Mouse (Mus musculus): ENCODE data around the gene Pnrc1. TPM values are rescaled to one million over a fixed set of nuclear protein-coding genes. Genes with fewer than 3 reads are reported as not detected.
A peak's percentile ranks its signal among the peaks of the same experiment; 100 is the strongest.
"Not testable (repeated sequence)": the region's sequence is repeated elsewhere in the genome, so short reads cannot be mapped to it uniquely, and the experiment has no call there.

The Pnrc1 gene
- polyA plus RNA-seq (2012; rRNA removed) (61.4 and 66.5 TPM in 2 replicates), polyA plus RNA-seq (2014; fragmentation: Nextera tagmentation; extraction: Ambion mirVana) (121 and 137 TPM in 2 replicates)

- 35% methylated on average over 3 of the region's 3 CpGs for WGBS
- Histone ChIP-seq H3K4me2 (replicated peaks; ENCODE audit: low read depth, low read length, severe bottlenecking) (peak within 1 kb of the TSS; percentile 36), H3K27me3 (ENCODE audit: control insufficient read depth, insufficient read depth, low read length) (no peaks in the 10 kb centered on the region), H3K9ac (ENCODE audit: low read depth, low read length, severe bottlenecking) (0 out of 2 replicates have a peak within 1 kb of the TSS, but pooled peaks have one; percentile 0), H3K9me3 (ENCODE audit: control insufficient read depth, low read length) (no peaks in the 10 kb centered on the region), H3K4me1 (ENCODE audit: control insufficient read depth, insufficient read depth, low read length) (peaks cover 6% of the 10 kb centered on the region; the same call in 1 of the 2 replicates), H3K4me3 (replicated peaks; ENCODE audit: low read length) (peak within 1 kb of the TSS; percentile 22), H3K27ac (replicated peaks; ENCODE audit: low read depth, low read length) (peak within 1 kb of the TSS; percentile 71), H3K36me3 (ENCODE audit: control insufficient read depth, insufficient read depth, low read length) (no peaks in the 10 kb centered on the region)
- DNase-seq (ENCODE audit: low spot score), result peak; percentile 87
- no peak for TF ChIP-seq POLR2A (IDR thresholded peaks at IDR 0.05; ENCODE audit: borderline replicate concordance, extremely low read depth, insufficient read depth, insufficient read length)
- ATAC-seq (ENCODE audit: low FRiP score, low read depth), result peak; percentile 95
Observed at GRCm38 (mm10) chr4:33290002-33290401, at the start of gene Pnrc1. Gene Pnrc1, minus strand, starts transcription at chr4:33290163.

- Histone ChIP-seq H3K9me3 (ENCODE audit: control insufficient read depth, low read length) (no peaks in the 10 kb centered on the region), H3K4me3 (replicated peaks; ENCODE audit: low read length) (no peak overlapping the region), H3K4me2 (replicated peaks; ENCODE audit: low read depth, low read length, severe bottlenecking) (no peak overlapping the region), H3K27me3 (ENCODE audit: control insufficient read depth, insufficient read depth, low read length) (no peaks in the 10 kb centered on the region), H3K36me3 (ENCODE audit: control insufficient read depth, insufficient read depth, low read length) (peaks cover 64% of the 10 kb centered on the region), H3K9ac (ENCODE audit: low read depth, low read length, severe bottlenecking) (no peak overlapping the region), H3K27ac (replicated peaks; ENCODE audit: low read depth, low read length) (no peak overlapping the region), H3K4me1 (ENCODE audit: control insufficient read depth, insufficient read depth, low read length) (no peaks in the 10 kb centered on the region)
- ATAC-seq (ENCODE audit: low FRiP score, low read depth) (no peak), DNase-seq (ENCODE audit: low spot score) (no peak)
- 82% methylated on average over 1 of the region's 1 CpGs for WGBS
- no peak for TF ChIP-seq POLR2A (IDR thresholded peaks at IDR 0.05; ENCODE audit: borderline replicate concordance, extremely low read depth, insufficient read depth, insufficient read length)
Observed at GRCm38 (mm10) chr4:33337999-33338398, 48.0 kb upstream of the Pnrc1 start.

DNA sequence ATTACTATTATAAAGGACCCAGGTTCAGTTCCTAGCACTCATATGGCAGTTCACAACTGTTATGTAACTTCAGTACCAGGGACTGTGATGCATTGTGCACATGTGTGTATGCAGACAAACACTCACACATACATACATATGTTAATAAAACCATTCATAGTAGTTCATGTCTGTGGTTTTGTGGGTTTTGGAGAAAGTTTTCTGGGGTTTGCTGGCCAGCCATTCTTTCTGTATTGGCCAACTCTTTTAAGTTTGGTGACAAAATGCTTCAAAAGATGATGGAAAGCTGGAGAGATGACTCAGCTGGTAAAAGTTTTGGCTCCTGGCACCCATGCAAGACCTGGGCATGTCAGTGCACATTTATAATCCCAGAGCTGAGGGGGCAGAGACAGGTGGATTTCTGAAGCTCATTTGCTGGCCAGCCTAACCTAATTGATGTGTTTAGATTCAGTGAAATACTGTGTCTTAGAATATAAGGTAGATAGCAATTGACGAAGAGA lies 43.0 kb upstream of the Pnrc1 start:
- ATAC-seq (ENCODE audit: low FRiP score, low read depth) (no peak), DNase-seq (ENCODE audit: low spot score) (no peak)
- no peak for TF ChIP-seq POLR2A (IDR thresholded peaks at IDR 0.05; ENCODE audit: borderline replicate concordance, extremely low read depth, insufficient read depth, insufficient read length)
- H3K27ac ChIP-seq (replicated peaks; ENCODE audit: low read depth, low read length), result no peak overlapping the region
- H3K4me1 ChIP-seq (ENCODE audit: control insufficient read depth, insufficient read depth, low read length), result no peaks in the 10 kb centered on the region
- H3K27me3 ChIP-seq (ENCODE audit: control insufficient read depth, insufficient read depth, low read length), result no peaks in the 10 kb centered on the region
- no peak overlapping the region for H3K4me3 ChIP-seq (replicated peaks; ENCODE audit: low read length)
- H3K4me2 ChIP-seq (replicated peaks; ENCODE audit: low read depth, low read length, severe bottlenecking), result no peak overlapping the region
- WGBS, result 100% methylated on average over 1 of the region's 1 CpGs
- no peaks in the 10 kb centered on the region for H3K9me3 ChIP-seq (ENCODE audit: control insufficient read depth, low read length)
- H3K36me3 ChIP-seq (ENCODE audit: control insufficient read depth, insufficient read depth, low read length), result peaks cover 47% of the 10 kb centered on the region
- no peak overlapping the region for H3K9ac ChIP-seq (ENCODE audit: low read depth, low read length, severe bottlenecking)

- no peak for ATAC-seq (ENCODE audit: low FRiP score, low read depth)
Observed at GRCm38 (mm10) chr4:33331147-33331546, 41.2 kb upstream of the Pnrc1 start.

GRCm38 (mm10) chr4:33315840-33316239 lies 25.9 kb upstream of the Pnrc1 start:
- Histone ChIP-seq H3K9ac (ENCODE audit: low read depth, low read length, severe bottlenecking) (no peak overlapping the region), H3K4me2 (replicated peaks; ENCODE audit: low read depth, low read length, severe bottlenecking) (no peak overlapping the region), H3K9me3 (ENCODE audit: control insufficient read depth, low read length) (no peaks in the 10 kb centered on the region), H3K4me1 (ENCODE audit: control insufficient read depth, insufficient read depth, low read length) (peaks cover 7% of the 10 kb centered on the region; the same call in 1 of the 2 replicates), H3K36me3 (ENCODE audit: control insufficient read depth, insufficient read depth, low read length) (no peaks in the 10 kb centered on the region), H3K27me3 (ENCODE audit: control insufficient read depth, insufficient read depth, low read length) (no peaks in the 10 kb centered on the region), H3K27ac (replicated peaks; ENCODE audit: low read depth, low read length) (no peak overlapping the region), H3K4me3 (replicated peaks; ENCODE audit: low read length) (no peak overlapping the region)
- ATAC-seq (ENCODE audit: low FRiP score, low read depth) (no peak), DNase-seq (ENCODE audit: low spot score) (no peak)
- WGBS, result 90% methylated on average over 5 of the region's 5 CpGs
- TF ChIP-seq POLR2A (IDR thresholded peaks at IDR 0.05; ENCODE audit: borderline replicate concordance, extremely low read depth, insufficient read depth, insufficient read length), result no peak

More at GRCm38 (mm10) chr4:33331147-33331546, 41.2 kb upstream of the Pnrc1 start:
- Histone ChIP-seq H3K36me3 (ENCODE audit: control insufficient read depth, insufficient read depth, low read length) (peaks cover 52% of the 10 kb centered on the region), H3K27ac (replicated peaks; ENCODE audit: low read depth, low read length) (no peak overlapping the region), H3K27me3 (ENCODE audit: control insufficient read depth, insufficient read depth, low read length) (no peaks in the 10 kb centered on the region), H3K9me3 (ENCODE audit: control insufficient read depth, low read length) (no peaks in the 10 kb centered on the region), H3K4me1 (ENCODE audit: control insufficient read depth, insufficient read depth, low read length) (no peaks in the 10 kb centered on the region), H3K9ac (ENCODE audit: low read depth, low read length, severe bottlenecking) (no peak overlapping the region), H3K4me2 (replicated peaks; ENCODE audit: low read depth, low read length, severe bottlenecking) (no peak overlapping the region), H3K4me3 (replicated peaks; ENCODE audit: low read length) (no peak overlapping the region)
- 96% methylated on average over 4 of the region's 4 CpGs for WGBS
- no peak for TF ChIP-seq POLR2A (IDR thresholded peaks at IDR 0.05; ENCODE audit: borderline replicate concordance, extremely low read depth, insufficient read depth, insufficient read length)
- no peak for DNase-seq (ENCODE audit: low spot score)

DNA sequence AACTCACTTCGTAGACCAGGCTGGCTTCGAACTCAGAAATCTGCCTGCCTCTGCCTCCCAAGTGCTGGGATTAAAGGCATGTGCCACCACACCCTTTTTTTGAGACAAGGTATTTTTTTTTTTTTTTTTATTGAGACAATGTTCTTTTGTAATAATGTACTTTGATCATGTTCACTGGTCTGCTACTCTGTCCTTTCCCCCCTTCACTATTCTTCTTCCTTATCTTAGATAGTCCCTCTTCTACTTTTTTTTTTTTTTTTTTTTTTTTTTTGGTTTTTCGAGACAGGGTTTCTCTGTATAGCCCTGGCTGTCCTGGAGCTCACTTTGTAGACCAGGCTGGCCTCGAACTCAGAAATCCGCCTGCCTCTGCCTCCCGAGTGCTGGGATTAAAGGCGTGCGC lies 24.2 kb upstream of the Pnrc1 start:
- H3K27me3 ChIP-seq (ENCODE audit: control insufficient read depth, insufficient read depth, low read length); H3K4me3 ChIP-seq (replicated peaks; ENCODE audit: low read length); H3K4me1 ChIP-seq (ENCODE audit: control insufficient read depth, insufficient read depth, low read length); H3K27ac ChIP-seq (replicated peaks; ENCODE audit: low read depth, low read length); H3K9ac ChIP-seq (ENCODE audit: low read depth, low read length, severe bottlenecking); H3K9me3 ChIP-seq (ENCODE audit: control insufficient read depth, low read length); ATAC-seq (ENCODE audit: low FRiP score, low read depth); H3K36me3 ChIP-seq (ENCODE audit: control insufficient read depth, insufficient read depth, low read length); H3K4me2 ChIP-seq (replicated peaks; ENCODE audit: low read depth, low read length, severe bottlenecking); DNase-seq (ENCODE audit: low spot score): not testable (repeated sequence)
- WGBS, result 98% methylated on average over 7 of the region's 8 CpGs
